Mouse (Mus musculus) testis, adult 2 months (tissue): ENCODE data around the gene Acd.

Experiments
- CTCF ChIP-seq: fragments of 200-500 bp; IDR thresholded peaks from 2 replicates; pipeline ENCODE4 v1.5.1; 2012; ENCODE audit warnings: low read depth, mild to moderate bottlenecking, inconsistent platforms, low read length, moderate library complexity; ENCODE audit not compliant: control insufficient read depth, insufficient read depth, insufficient replicate concordance
- POLR2A ChIP-seq: fragments of 200-500 bp; IDR thresholded peaks from 2 replicates; pipeline ENCODE4 v1.6.1; 2012; ENCODE audit warnings: low read depth, mild to moderate bottlenecking, inconsistent platforms, low read length, moderate library complexity; ENCODE audit not compliant: control insufficient read depth

- no peak for TF ChIP-seq CTCF
- no peak for TF ChIP-seq POLR2A
Observed at GRCm38 (mm10) chr8:105700566-105700965, 336 bp downstream of the Acd start.
